Mouse (Mus musculus) heart, adult 11 months (tissue): ENCODE measurements around the gene Tmem200b.
A peak's percentile ranks its signal among the peaks of the same experiment; 100 is the strongest.

Source experiments
- DNase-seq: peaks from one replicate; pipeline ENCODE4 v3.0.0; 2022

Gene Tmem200b

DNA sequence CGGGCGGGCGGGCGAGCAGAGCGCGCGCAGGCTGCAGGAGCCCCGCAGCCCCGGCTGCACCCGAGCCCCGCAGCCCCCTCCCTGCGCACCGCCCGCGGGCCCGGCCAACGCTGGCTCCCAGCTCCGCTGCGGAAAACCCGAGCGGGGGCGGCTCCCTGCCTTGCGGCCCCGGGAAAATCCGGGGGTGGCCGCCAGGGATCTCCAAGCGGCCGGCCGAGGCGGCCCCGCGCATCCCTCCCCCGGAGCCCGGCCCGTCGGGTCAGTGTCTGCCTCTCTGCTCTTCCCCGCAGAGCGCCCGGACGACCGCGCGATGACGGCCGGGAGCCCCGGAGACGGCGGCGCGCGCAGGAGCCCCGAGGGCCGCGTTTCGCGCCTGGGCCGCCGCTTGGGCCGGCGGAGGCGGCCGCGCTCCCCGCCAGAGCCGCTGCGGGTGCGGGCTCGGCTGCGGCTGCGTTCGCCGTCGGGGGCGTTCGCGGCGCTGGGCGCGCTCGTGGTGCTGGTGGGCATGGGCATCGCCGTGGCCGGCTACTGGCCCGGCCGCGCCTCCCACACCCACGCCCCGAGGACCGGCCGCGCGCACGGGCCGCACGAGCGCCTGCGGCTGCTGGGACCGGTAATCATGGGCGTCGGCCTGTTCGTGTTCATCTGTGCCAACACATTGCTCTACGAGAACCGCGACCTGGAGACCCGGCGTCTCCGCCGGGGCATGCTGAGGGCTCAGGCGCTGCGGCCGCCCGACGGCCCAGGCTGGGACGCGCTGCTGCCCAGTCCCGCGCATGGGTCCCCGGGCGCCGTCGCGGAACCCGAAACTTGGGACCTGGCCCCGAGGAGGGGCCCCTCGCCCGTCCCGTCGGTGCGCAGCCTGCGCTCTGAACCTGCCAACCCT, at the start of gene Tmem200b:
Gene Tmem200b, plus strand, starts transcription at position 311 of the 886 bp plus-strand sequence.
- DNase-seq = peak; percentile 94

DNA sequence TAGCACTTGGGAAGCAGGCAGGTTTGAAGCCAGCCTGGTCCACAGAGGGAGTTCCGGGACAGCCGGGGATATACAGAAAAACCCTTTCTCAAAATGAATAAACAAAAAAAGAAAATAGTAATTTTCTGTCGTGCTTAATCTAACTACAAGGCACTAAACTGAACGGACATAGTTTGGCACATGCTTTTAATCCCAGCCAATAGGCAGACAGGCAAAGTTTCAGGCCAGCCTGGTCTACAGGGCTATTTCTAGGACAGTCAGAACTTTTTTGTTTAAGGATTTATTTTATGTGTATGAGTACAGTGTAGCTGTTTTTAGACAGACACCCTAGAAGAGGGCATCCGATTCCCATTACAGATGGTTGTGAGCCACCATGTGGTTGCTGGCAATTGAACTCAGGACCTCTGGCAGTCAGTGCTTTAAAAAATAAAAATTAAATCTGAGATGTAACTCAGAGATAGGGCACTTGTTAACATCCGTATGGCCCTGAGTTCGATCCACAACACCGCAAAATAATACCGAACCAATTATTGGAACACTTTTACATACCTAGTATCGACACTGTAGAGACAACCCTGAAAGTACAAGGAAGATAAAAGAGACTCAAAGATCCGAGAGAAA, 48.8 kb upstream of the Tmem200b start:
- DNase-seq = peak; percentile 92

DNA sequence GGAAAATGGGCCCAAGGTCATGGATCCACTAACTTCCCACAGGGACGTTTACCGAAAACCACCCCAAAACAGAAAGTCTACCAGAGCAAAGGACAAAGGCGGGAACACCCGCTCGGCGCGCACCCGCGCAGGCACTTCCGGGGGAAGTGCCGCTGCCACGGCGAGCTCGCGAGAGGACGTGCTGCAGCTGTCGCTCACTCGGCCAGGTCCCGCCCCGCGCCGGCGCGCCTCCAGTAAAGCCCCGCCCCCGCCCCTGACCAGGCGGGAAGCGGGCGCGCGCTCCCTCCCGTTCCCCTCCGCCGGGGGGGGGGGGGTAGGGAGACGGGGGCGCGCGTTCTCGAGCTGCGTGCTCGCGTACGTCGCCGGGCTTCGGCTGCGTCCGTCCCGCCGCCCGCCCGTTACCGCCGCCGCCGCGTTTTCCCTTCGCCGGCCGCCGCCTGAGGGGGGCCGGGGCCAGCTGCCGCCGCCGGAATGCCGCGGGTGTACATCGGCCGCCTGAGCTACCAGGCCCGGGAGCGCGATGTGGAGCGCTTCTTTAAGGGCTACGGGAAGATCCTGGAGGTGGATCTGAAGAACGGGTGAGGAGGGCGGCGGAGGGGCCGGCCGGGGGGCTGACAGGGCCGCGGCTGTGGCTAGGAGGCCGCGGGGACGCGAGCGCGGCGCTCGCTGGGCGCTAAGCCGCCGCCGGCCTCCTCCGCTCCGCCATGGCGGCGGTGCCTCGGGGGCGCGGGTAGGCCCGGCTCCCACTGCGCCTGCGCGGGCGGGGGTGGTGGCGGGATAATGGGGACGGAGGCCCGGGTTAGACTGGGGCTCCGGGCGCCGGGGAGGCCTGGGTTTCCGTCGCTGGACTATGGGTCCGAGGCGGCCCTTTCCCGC, 48.0 kb upstream of the Tmem200b start, which contains the start of gene Srsf4:
Gene Srsf4, plus strand, starts transcription at position 325 of the 876 bp plus-strand sequence.
- peak; percentile 99 for DNase-seq

DNA sequence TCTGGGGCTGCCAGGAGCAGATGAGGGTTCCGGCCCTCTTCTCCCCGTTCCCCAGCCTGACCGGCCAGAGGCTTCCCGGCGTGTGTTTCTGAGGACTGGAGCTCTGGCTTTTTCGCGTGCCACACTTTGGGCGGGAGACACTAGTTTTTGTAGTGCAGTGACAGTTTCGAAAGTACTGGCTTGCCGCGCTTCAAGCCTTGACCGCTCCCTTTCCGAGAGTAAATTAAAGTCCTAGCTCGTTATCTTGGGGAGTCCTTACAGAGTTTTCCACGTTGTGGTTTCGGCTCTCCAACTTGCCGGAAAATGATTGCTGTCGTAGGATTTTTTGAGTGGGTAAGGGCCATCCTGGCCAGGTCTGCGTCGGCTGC, 47.4 kb upstream of the Tmem200b start:
- DNase-seq = no peak

DNA sequence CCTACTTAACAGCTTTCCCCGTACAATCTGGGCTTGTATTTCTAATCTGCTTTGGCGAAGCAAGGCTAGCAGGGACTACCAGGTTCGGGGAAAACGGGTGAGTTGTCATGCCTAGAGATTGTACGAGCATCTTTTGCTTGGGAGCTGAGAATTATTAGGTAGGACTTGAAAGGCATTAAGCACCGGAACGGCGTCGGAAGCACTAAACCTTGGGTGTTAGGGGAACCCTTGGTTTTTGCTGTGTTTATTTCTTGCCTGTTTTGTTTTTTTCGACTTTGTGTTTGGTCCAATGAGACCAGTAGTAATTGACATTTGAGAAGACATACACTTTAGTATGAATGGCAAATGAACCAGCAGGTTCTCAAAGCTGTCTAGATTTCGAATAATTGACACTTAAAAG, 47.0 kb upstream of the Tmem200b start:
- no peak for DNase-seq

DNA sequence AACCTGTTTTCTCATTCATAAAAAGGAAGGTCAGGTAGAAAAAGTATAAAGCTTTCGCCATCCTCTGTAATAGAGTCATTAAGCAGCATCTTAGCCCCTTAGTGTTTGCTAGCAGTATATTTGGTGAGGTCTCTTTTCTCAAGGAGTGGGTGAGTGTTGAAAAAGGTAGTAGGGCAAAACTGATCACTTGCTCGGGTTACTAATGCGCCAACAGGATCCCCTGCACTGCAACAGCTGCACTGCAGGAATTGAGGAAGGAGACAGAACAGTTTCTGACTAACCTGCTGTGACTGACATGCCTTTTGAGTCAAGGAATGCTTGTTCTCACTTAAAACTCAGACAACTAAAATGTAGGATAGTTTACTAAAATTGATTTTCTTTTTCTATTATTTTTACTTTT, 46.3 kb upstream of the Tmem200b start:
- DNase-seq = no peak

DNA sequence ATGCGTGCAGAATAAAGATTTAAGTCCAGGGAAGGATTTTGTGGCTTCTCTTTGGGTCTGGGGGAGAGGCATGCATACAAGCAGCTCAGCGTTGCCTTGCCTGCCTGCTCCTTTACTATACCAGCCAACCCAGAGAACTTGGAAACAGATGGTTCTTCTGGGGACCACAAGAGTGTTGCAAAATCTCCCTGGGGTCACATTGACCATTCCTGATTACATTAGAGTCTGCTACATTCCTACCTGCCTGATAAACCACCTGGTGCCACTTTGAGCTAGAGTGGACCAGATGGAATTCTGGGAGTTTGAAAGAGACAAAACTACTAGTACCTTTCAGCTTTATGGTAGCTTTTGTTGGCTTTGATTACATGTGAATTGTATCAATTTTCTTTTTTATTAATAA, 44.7 kb upstream of the Tmem200b start:
- DNase-seq = no peak

DNA sequence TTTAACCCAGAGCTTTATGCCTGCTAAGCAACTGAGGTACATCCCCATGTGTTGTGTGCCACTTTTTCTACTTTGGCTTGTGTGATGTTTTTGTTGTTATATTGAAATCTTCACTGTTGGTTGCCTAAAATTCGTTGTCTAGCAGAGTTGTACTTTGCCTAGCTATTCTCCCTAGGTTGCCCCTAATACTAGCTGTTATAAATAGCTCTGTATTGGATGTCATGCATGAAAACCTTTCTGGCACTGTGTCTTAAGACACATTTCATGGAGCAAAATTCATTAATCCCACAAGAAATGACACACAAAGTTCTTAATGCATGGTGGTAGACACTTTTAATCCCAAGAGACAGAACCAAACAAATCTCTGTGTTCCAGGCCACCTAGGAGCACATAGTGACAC, 41.9 kb upstream of the Tmem200b start:
- no peak for DNase-seq

DNA sequence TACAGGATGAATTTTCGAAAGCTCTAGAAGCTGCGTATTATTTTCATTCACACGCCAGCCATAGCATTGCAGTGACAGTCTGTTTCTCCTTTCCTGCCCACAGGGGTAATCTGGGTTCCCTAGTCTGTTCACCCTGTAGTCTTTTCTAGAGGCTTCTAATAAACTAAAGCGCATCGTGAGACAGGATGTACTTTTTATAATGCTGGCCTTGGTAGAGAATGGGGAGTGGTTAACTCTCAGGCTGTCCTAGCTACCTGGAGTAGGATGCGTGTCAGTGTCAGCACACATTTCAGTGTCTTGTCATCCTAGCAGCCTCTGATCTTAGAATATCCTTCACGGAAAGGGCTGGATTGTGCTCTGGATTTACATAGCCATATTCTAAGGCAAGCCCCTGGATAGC, 40.3 kb upstream of the Tmem200b start:
- DNase-seq = no peak

DNA sequence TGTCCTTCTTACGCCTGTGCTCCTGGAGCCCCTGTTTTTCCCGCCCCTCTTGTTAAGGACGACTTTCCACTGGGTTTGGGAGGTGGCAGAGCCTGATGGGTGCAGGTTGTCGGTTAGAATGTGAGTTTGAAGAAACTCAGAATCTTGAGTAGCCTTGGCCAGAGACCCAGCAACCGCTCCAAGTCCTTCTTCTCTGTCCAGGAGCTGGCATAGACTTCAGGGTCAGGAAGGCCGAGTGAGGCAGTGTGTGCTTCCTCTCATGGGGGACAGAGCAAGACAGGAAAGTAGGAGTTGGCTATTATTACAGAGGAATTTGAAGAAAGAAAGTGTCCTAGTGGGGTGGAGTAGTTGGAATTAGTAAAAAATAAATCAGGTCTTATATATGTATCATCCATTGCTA, 38.0 kb upstream of the Tmem200b start:
- no peak for DNase-seq

DNA sequence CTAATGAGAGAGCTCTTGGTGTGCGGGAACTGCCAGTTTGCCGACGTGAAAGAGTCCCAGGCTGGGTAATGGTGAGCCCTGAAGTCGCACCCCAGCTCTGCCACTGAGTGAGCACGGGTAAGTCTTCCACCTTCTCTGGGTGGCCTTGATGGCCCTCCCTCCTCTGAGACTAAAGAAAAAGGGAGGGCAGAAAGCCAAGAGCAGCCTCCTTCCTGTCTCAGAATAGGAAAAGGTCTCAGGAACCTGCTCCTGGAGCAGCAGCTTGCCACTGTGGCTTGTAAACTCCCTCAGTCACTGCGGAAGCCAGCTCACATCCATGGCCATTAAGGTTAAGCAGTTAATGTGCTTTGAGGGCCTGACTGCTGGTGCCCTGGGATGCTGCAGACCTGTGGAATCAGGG, 36.2 kb upstream of the Tmem200b start:
- peak; percentile 94 for DNase-seq

DNA sequence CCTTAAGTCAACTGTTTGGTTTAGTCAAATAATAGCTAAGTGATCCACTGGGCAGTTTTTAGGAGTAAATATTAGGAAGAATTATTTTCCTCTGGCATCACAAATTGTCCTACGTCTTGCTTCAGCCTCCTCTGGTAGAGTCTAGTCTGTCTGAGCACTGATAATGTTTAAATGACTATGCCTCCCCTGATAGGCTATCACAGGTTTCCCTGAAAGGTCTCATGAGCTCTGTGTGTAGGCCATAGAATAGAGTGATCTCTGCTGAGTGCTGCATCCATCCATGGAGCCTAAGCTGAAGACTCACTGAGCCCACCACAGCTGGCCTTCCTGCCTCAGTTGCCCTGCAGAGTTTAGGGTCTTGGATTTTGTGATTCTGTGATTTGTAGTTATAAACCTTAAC, 33.0 kb upstream of the Tmem200b start:
- DNase-seq = no peak

DNA sequence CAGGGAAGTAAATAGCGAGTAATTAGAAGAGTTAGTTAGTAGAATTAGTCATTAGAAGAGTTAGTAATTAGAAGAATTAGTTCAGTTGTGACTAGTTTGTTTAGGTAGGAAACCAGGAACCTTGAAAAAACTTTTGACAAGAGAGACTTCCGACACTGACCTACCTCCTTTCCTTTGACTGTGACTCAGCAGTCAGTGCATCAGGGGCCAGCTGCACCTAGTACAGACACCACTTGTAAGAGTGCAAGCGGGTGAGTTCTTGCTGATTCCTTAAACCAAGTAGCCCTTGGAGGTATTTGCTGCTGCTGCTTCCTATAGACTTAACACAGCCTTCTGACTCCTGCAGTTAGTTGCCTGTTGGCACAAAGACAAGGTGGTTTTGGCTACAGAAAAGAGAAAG, 30.9 kb upstream of the Tmem200b start:
- DNase-seq = peak; percentile 42

DNA sequence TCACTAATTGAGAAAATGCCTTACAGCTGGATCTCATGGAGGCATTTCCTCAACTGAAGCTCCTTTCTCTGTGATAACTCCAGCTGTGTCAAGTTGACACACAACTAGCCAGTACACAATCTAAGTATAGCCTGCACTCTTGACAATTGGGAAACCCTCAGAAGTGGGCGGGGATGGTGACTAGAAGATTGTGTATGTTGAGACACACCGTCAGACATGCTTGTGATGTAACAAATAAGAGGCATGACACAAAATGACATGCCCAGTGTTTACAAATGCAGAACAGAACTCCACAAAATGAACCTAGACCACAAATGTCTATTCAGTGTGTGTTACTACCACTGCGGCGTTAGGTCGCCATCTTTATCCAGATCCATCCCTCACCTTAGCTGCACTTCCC, 24.5 kb upstream of the Tmem200b start:
- no peak for DNase-seq

DNA sequence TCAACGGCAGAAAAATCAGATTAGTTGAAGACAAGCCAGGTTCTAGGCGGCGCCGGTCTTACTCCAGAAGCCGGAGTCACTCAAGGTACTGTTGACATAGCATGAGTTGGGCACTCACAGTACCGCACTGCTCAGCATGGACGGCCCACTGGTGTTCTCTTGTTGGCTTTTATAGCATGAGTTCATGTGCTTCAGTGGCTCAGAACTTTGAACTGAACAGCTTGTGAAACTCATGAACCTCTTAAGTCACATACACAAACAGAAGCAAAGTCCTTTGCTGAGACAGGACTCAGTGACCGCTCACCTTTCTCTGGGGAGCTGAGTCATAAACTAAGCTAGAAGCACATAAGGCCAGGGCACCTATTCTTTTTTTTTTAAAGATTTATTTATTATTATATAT, 23.8 kb upstream of the Tmem200b start:
- no peak for DNase-seq

DNA sequence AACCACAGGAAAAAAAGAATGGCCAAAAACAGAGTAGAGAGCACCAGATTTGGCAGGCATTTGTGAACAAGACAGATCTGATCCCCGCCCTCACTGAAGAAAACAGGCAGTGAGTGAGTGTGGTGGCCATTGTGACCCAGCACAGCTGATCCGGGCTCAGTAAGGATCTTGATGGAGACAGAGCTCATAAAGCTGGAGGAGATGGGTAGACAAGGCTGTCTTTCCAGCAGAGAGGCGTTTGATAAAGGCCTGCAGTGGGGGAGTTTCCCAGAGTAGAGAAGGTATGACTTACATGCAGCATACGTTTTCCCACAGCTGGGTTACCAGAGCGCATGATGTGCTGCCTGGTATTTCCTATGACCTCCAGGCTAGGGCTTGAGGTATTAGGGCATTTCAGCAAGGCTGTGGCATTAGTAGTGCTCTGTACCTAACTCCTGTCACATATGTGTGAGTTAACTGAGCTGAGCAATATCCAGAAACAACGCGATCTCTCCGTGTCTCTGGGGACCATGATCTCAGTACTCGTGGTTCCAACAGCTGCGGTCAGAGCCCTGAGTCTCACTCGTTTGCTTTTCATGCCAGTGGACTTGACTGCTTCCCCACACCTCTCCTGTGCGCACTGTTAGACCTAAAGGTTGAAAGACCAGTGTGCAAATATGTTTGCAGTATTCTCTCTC, 22.9 kb upstream of the Tmem200b start:
- peak; percentile 96 for DNase-seq

DNA sequence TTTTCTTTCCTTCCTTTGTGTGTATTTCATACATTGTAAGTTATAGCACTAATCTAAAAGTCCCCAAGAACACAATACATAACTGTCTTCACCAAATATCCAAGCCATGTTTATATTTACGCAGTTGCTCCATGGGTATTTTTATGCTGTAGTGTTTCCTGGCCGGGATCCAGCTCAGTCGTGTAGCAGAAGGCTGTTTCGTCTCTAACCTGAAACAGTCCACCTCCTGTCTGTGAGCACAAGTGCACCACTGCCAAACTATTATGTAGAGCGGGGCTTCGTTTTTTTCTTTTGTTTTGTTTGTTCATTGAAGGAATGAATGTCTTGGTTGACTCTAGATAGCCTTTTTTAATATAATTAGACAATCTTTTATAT, 22.4 kb upstream of the Tmem200b start:
- peak; percentile 85 for DNase-seq

DNA sequence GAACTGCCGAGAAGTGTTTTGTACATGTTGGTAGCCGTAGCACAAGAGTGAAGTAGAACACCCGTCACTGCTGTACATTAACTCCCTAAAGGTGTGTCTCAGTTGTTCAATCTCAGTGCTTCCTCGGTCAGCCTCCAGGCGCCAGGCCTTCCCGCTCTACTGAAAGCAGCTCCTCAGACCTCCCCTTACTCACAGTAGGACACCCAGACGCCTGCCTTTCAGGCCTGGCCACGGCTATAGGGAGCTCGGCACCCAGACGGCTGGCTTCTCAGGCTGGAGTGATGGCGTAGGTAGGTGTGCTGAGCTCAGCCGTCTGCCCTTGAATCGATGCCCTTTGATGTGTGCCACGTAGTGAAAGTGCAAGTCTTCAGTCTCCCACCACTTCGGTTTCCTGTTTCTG, 20.5 kb upstream of the Tmem200b start:
- peak; percentile 86 for DNase-seq

DNA sequence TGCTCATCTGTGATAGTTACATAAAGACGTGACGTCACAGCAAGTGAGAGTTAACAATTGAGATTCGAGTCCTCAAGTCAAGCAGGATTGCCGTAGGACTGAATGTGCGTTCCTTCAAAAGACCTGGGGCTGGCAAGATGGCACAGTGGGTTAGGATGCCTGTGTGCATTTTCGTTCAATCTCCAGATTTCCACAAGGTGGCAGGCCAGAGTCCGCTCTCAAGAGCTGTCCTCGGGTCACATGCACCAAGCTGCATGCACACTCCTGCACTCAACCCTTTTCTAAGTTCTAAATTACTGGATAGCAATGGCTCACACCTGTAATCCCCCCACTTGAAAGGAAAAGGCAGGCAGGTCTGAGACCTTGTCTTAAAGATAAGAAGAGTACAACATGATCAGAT, 17.1 kb upstream of the Tmem200b start:
- DNase-seq = no peak

DNA sequence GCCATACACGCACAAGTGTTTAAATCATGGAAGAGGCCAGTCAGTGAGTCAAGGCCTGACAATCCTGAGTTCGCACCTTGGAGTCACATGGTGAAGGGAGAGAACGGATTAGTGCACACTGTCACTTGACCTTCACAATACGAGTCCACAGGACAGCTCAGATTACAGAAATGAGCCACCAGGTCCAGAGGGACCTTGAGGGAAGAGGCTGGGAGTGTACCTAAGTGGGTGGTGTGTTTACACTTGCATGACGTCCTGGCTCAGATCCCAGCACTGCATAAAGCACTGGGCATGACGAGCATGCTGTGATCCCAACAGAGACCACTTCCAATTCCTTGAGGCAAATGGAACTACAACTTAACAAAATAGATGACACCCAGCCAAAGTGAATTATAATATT, 15.1 kb upstream of the Tmem200b start:
- DNase-seq = no peak

DNA sequence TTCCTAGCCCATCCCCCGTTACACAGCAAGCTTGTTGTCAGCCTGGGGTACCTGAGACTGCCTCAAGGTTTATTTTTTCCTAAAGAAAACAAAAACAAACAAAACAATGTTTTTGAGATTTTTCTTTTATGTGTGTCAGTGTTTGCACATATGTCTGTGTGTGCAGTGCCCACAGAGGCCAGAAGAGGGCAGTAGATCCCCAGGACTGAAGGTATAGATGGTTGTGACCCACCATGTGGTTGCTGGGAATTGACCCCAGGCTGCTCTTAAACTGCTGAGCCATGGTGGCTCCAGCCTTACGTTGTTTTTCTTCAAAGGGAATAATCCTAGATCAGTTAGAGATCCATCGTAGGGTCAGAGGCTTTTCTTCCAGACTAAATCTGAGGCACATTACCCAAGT, 13.7 kb upstream of the Tmem200b start:
- DNase-seq = no peak

DNA sequence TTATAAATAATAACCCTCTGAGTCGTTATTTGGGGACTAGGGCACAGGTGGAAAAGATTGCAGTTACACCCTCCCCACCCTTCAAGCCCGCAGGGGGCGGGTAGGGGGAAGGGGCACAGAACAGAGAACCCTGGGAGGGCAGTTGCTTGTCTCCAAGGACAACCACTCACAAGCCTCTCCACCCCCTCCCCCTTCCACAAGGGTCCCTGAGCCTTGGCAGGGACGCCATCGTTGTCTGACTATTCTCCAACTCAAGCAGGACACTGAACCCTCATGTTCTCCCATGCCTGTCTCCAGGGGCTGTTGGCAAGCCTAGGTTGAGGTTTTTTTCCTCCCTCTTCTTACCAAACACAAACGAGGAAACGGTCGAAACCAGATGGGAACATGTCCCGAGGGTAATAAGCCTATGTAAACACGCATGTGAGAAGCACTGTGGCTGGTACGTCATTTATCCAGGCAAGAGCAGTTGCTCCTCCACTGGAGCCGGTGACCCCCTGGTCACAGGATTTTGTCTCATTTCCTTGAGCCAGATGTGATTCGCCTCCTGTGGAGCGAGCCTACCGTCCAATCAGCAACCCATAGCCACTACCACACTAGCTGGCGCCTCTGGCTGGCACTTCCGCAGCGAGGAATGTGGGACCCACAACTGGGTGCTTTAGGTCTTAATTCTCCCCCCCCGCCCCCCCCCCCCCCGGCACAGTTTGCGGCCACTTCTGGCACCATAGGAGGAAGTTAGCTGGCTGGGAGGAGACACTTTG, 11.2 kb upstream of the Tmem200b start:
- DNase-seq = peak; percentile 97
